Mouse (Mus musculus) hindbrain, embryonic 15.5 days (tissue): ENCODE results near the gene Tmem222. TPM values are rescaled to one million over a fixed set of nuclear protein-coding genes. Genes with fewer than 3 reads are reported as not detected.

Experiments
- ATAC-seq: fragments of 200-750 bp; cut with Nextera tagmentation; 2 replicates; pipeline ENCODE4 v1.8.0; 2017; ENCODE audit warnings: low read depth, moderate number of reproducible peaks, moderate TSS enrichment; ENCODE audit not compliant: low FRiP score
- H3K27ac ChIP-seq: fragments of 300-500 bp; sonication (generic); replicated peaks from 2 replicates; pipeline ENCODE4 v1.5.1; 2015; ENCODE audit warnings: mild to moderate bottlenecking, inconsistent platforms
- H3K27me3 ChIP-seq: fragments of 300-500 bp; sonication (generic); 2 replicates; pipeline ENCODE4 v1.6.1; 2015; ENCODE audit warnings: control low read depth, inconsistent platforms
- H3K36me3 ChIP-seq: fragments of 300-500 bp; sonication (generic); 2 replicates; pipeline ENCODE4 v1.6.1; 2015; ENCODE audit warnings: control low read depth, inconsistent platforms
- H3K4me1 ChIP-seq: fragments of 300-500 bp; sonication (generic); replicated peaks from 2 replicates; pipeline ENCODE4 v1.6.1; 2015; ENCODE audit warnings: control low read depth, inconsistent platforms
- H3K4me2 ChIP-seq: fragments of 300-500 bp; sonication (generic); 2 replicates; pipeline ENCODE4 v1.6.1; 2015; ENCODE audit warnings: moderate library complexity, mild to moderate bottlenecking, inconsistent platforms
- H3K4me3 ChIP-seq: fragments of 300-500 bp; sonication (generic); 2 replicates; pipeline ENCODE4 v1.5.1; 2015; ENCODE audit warnings: mild to moderate bottlenecking, inconsistent platforms
- H3K9ac ChIP-seq: fragments of 300-500 bp; sonication (generic); 2 replicates; pipeline ENCODE4 v1.6.1; 2015; ENCODE audit warnings: inconsistent platforms
- H3K9me3 ChIP-seq: fragments of 300-500 bp; sonication (generic); 2 replicates; pipeline ENCODE4 v1.6.1; 2016; ENCODE audit warnings: control low read depth, inconsistent platforms
- WGBS: fragments of 180-500 bp; shearing (Covaris S2); methylation state at CpG from one replicate; pipeline ENCODE4 v1.1.7; 2015; 5-methylcytosine and 5-hydroxymethylcytosine counted together
- polyA plus RNA-seq: library from polyadenylated mRNA; unstranded; fragments of >200 nt; fragmentation: Nextera tagmentation; extraction: Ambion mirVana; gene quantifications from 2 replicates; pipeline ENCODE4 v1.2.1, GENCODE M21; 2015

Tmem222 gene
- polyA plus RNA-seq, 1 experiment from 2014 or later: 121 TPM

- Histone ChIP-seq H3K4me3 (no peak within 1 kb of the TSS), H3K4me1 (no peaks in the 10 kb centered on the region), H3K36me3 (peaks cover 39% of the 10 kb centered on the region), H3K4me2 (no peak within 1 kb of the TSS), H3K27me3 (no peaks in the 10 kb centered on the region), H3K27ac (no peak within 1 kb of the TSS), H3K9ac (no peak within 1 kb of the TSS), H3K9me3 (no peaks in the 10 kb centered on the region)
- ATAC-seq: no peak
- WGBS: 38% methylated on average over 7 of the region's 7 CpGs
These were observed 14.7 kb downstream of the Tmem222 start, which contains the start of gene Sytl1 for GRCm38 (mm10) chr4:133262882-133263281. Gene Sytl1, minus strand, starts transcription at chr4:133263113.

GRCm38 (mm10) chr4:133262375-133262765 is 15.2 kb downstream of the Tmem222 start:
- no peak overlapping the region for H3K4me3 ChIP-seq
- H3K27me3 ChIP-seq: 0 out of 2 replicates have a peak, but pooled peaks cover 2% of the 10 kb centered on the region
- 72% methylated on average over 7 of the region's 7 CpGs for WGBS
- no peaks in the 10 kb centered on the region for H3K9me3 ChIP-seq
- H3K4me1 ChIP-seq: no peaks in the 10 kb centered on the region
- no peak overlapping the region for H3K9ac ChIP-seq
- no peak overlapping the region for H3K27ac ChIP-seq
- H3K36me3 ChIP-seq: peaks cover 34% of the 10 kb centered on the region
- ATAC-seq: no peak
- no peak overlapping the region for H3K4me2 ChIP-seq

- Histone ChIP-seq H3K27me3 (peaks cover 5% of the 10 kb centered on the region; the same call in 1 of the 2 replicates), H3K27ac (no peak overlapping the region), H3K4me1 (no peaks in the 10 kb centered on the region; the same call in 1 of the 2 replicates), H3K9me3 (no peaks in the 10 kb centered on the region), H3K4me3 (no peak overlapping the region), H3K36me3 (peaks cover 30% of the 10 kb centered on the region), H3K4me2 (no peak overlapping the region), H3K9ac (no peak overlapping the region)
- no peak; the same call in 1 of the 2 replicates for ATAC-seq
- WGBS: 52% methylated on average over 10 of the region's 10 CpGs
These were observed 15.8 kb downstream of the Tmem222 start for GRCm38 (mm10) chr4:133261641-133262374.

GRCm38 (mm10) chr4:133257798-133258408 is 19.7 kb downstream of the Tmem222 start:
- peaks cover 17% of the 10 kb centered on the region; the same call in 1 of the 2 replicates for H3K27me3 ChIP-seq
- ATAC-seq: no peak
- no peaks in the 10 kb centered on the region; the same call in 1 of the 2 replicates for H3K4me1 ChIP-seq
- no peak overlapping the region for H3K27ac ChIP-seq
- WGBS: 81% methylated on average over 12 of the region's 12 CpGs
- H3K36me3 ChIP-seq: no peaks in the 10 kb centered on the region
- H3K9me3 ChIP-seq: no peaks in the 10 kb centered on the region
- no peak overlapping the region for H3K4me2 ChIP-seq
- no peak overlapping the region for H3K9ac ChIP-seq
- H3K4me3 ChIP-seq: no peak overlapping the region

GRCm38 (mm10) chr4:133257230-133257629 is 20.4 kb downstream of the Tmem222 start:
- H3K4me2 ChIP-seq: no peak overlapping the region
- no peak overlapping the region for H3K27ac ChIP-seq
- no peak overlapping the region for H3K9ac ChIP-seq
- H3K9me3 ChIP-seq: no peaks in the 10 kb centered on the region
- H3K36me3 ChIP-seq: no peaks in the 10 kb centered on the region
- H3K27me3 ChIP-seq: peaks cover 23% of the 10 kb centered on the region
- no peaks in the 10 kb centered on the region; the same call in 1 of the 2 replicates for H3K4me1 ChIP-seq
- 43% methylated on average over 12 of the region's 12 CpGs for WGBS
- H3K4me3 ChIP-seq: no peak overlapping the region
- ATAC-seq: no peak

- Histone ChIP-seq H3K27me3 (peaks cover 27% of the 10 kb centered on the region), H3K4me2 (0 out of 2 replicates have a peak overlapping the region, but pooled peaks have one; percentile 4)
- ATAC-seq: no peak
These were observed 20.8 kb downstream of the Tmem222 start for GRCm38 (mm10) chr4:133256820-133257219.

GRCm38 (mm10) chr4:133255392-133255791 is 22.2 kb downstream of the Tmem222 start:
- peaks cover 8% of the 10 kb centered on the region for H3K4me1 ChIP-seq
- H3K27ac ChIP-seq: no peak overlapping the region
- no peaks in the 10 kb centered on the region for H3K9me3 ChIP-seq
- ATAC-seq: no peak
- H3K9ac ChIP-seq: no peak overlapping the region
- H3K27me3 ChIP-seq: peaks cover 40% of the 10 kb centered on the region
- no peak overlapping the region for H3K4me3 ChIP-seq
- no peak overlapping the region for H3K4me2 ChIP-seq
- no peaks in the 10 kb centered on the region for H3K36me3 ChIP-seq
- 72% methylated on average over 6 of the region's 6 CpGs for WGBS

More at GRCm38 (mm10) chr4:133256820-133257219, 20.8 kb downstream of the Tmem222 start:
- Histone ChIP-seq H3K9me3 (no peaks in the 10 kb centered on the region), H3K36me3 (no peaks in the 10 kb centered on the region), H3K4me3 (no peak overlapping the region), H3K9ac (no peak overlapping the region), H3K4me1 (no peaks in the 10 kb centered on the region; the same call in 1 of the 2 replicates), H3K27ac (no peak overlapping the region)
- WGBS: 22% methylated on average over 21 of the region's 24 CpGs

GRCm38 (mm10) chr4:133253412-133253811 is 24.2 kb downstream of the Tmem222 start:
- Histone ChIP-seq H3K9me3 (no peaks in the 10 kb centered on the region), H3K27me3 (peaks cover 54% of the 10 kb centered on the region), H3K9ac (no peak overlapping the region), H3K4me2 (no peak overlapping the region), H3K27ac (no peak overlapping the region), H3K36me3 (no peaks in the 10 kb centered on the region), H3K4me1 (peaks cover 8% of the 10 kb centered on the region), H3K4me3 (no peak overlapping the region)
- 75% methylated on average over 12 of the region's 12 CpGs for WGBS
- no peak for ATAC-seq

- Histone ChIP-seq H3K4me1 (peaks cover 8% of the 10 kb centered on the region), H3K9me3 (no peaks in the 10 kb centered on the region), H3K27me3 (peaks cover 62% of the 10 kb centered on the region), H3K9ac (no peak overlapping the region), H3K27ac (no peak overlapping the region), H3K4me3 (no peak overlapping the region), H3K4me2 (no peak overlapping the region), H3K36me3 (no peaks in the 10 kb centered on the region)
- WGBS: 46% methylated on average over 4 of the region's 4 CpGs
- no peak for ATAC-seq
These were observed 25.5 kb downstream of the Tmem222 start for GRCm38 (mm10) chr4:133252089-133252488.

GRCm38 (mm10) chr4:133251214-133251613 is 26.4 kb downstream of the Tmem222 start:
- WGBS: 3% methylated on average over 31 of the region's 31 CpGs

GRCm38 (mm10) chr4:133250609-133251008 is 27.0 kb downstream of the Tmem222 start:
- no peaks in the 10 kb centered on the region for H3K9me3 ChIP-seq
- H3K4me2 ChIP-seq: peak overlapping the region; percentile 49
- no peak overlapping the region for H3K27ac ChIP-seq
- no peaks in the 10 kb centered on the region for H3K36me3 ChIP-seq
- peaks cover 64% of the 10 kb centered on the region for H3K27me3 ChIP-seq
- H3K4me1 ChIP-seq: peaks cover 8% of the 10 kb centered on the region
- no peak overlapping the region for H3K9ac ChIP-seq
- H3K4me3 ChIP-seq: peak overlapping the region; percentile 29
- 4% methylated on average over 22 of the region's 22 CpGs for WGBS
- no peak for ATAC-seq

More at GRCm38 (mm10) chr4:133251214-133251613, 26.4 kb downstream of the Tmem222 start:
- peak overlapping the region; percentile 29 for H3K4me3 ChIP-seq
- peaks cover 65% of the 10 kb centered on the region for H3K27me3 ChIP-seq
- no peaks in the 10 kb centered on the region for H3K9me3 ChIP-seq
- no peaks in the 10 kb centered on the region for H3K36me3 ChIP-seq
- peaks cover 8% of the 10 kb centered on the region for H3K4me1 ChIP-seq
- H3K4me2 ChIP-seq: peak overlapping the region; percentile 49
- no peak for ATAC-seq
- H3K27ac ChIP-seq: no peak overlapping the region
- no peak overlapping the region for H3K9ac ChIP-seq

GRCm38 (mm10) chr4:133247806-133248449 is 29.7 kb downstream of the Tmem222 start:
- WGBS: 84% methylated on average over 13 of the region's 13 CpGs
- no peaks in the 10 kb centered on the region for H3K9me3 ChIP-seq
- H3K36me3 ChIP-seq: no peaks in the 10 kb centered on the region
- peaks cover 79% of the 10 kb centered on the region for H3K27me3 ChIP-seq
- H3K27ac ChIP-seq: no peak overlapping the region
- peaks cover 8% of the 10 kb centered on the region for H3K4me1 ChIP-seq
- no peak overlapping the region for H3K9ac ChIP-seq
- no peak for ATAC-seq
- no peak overlapping the region for H3K4me3 ChIP-seq
- no peak overlapping the region for H3K4me2 ChIP-seq
